Mouse (Mus musculus) neural tube, embryonic 15.5 days (tissue): Measurements from ENCODE around the gene Glipr1l3. TPM values are rescaled to one million over a fixed set of nuclear protein-coding genes. Genes with fewer than 3 reads are reported as not detected.
"Not testable (repeated sequence)": the region's sequence is repeated elsewhere in the genome, so short reads cannot be mapped to it uniquely, and the experiment has no call there.

ENCODE experiments used
- ATAC-seq: fragments of 200-750 bp; cut with Nextera tagmentation; 2 replicates; pipeline ENCODE4 v1.8.0; 2017; ENCODE audit warnings: mild to moderate bottlenecking, moderate TSS enrichment, moderate library complexity; ENCODE audit not compliant: low FRiP score
- H3K27ac ChIP-seq: fragments of 300-500 bp; sonication (generic); replicated peaks from 2 replicates; pipeline ENCODE4 v1.5.1; 2015; ENCODE audit warnings: mild to moderate bottlenecking, inconsistent platforms
- H3K27me3 ChIP-seq: fragments of 300-500 bp; sonication (generic); replicated peaks from 2 replicates; pipeline ENCODE4 v1.6.1; 2015; ENCODE audit warnings: inconsistent platforms
- H3K36me3 ChIP-seq: fragments of 300-500 bp; sonication (generic); 2 replicates; pipeline ENCODE4 v1.6.1; 2015; ENCODE audit warnings: inconsistent platforms
- H3K4me1 ChIP-seq: fragments of 300-500 bp; sonication (generic); 2 replicates; pipeline ENCODE4 v1.6.1; 2015; ENCODE audit warnings: inconsistent platforms
- H3K4me2 ChIP-seq: fragments of 300-500 bp; sonication (generic); 2 replicates; pipeline ENCODE4 v1.6.1; 2015; ENCODE audit warnings: inconsistent platforms, mild to moderate bottlenecking, moderate library complexity
- H3K4me3 ChIP-seq: fragments of 300-500 bp; sonication (generic); replicated peaks from 2 replicates; pipeline ENCODE4 v1.5.1; 2015; ENCODE audit warnings: mild to moderate bottlenecking, inconsistent platforms
- H3K9ac ChIP-seq: fragments of 300-500 bp; sonication (generic); replicated peaks from 2 replicates; pipeline ENCODE4 v1.6.1; 2015; ENCODE audit warnings: mild to moderate bottlenecking, inconsistent platforms
- H3K9me3 ChIP-seq: fragments of 300-500 bp; sonication (generic); replicated peaks from 2 replicates; pipeline ENCODE4 v1.6.1; 2016; ENCODE audit warnings: inconsistent platforms
- WGBS: fragments of 180-500 bp; shearing (Covaris S2); methylation state at CpG from one replicate; pipeline ENCODE4 v1.1.7; 2015; ENCODE audit warnings: mixed read lengths; 5-methylcytosine and 5-hydroxymethylcytosine counted together
- polyA plus RNA-seq: library from polyadenylated mRNA; unstranded; fragments of >200 nt; fragmentation: Nextera tagmentation; extraction: Ambion mirVana; gene quantifications from 2 replicates; pipeline ENCODE4 v1.2.1, GENCODE M21; 2015

Glipr1l3 gene
- polyA plus RNA-seq, 1 experiment from 2014 or later = 0.75 TPM

DNA sequence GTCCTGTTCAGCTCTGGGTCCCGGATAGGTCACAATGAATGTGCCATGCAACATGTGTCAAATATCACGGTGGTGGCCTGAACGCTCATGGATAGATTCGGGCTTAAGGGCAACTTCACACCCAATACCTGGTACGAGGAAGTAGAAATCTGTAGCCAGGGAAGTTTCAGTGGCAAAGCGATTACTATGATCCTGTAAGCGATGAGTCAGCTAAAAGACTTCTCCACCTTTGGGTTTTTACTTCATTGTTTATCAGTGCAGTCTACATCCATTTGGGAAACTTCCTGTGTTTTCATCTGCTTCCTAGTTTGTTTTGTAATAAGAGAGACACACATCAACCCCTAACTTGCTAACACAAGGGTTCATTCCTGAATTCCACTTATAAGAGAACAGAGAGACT lies 49.7 kb downstream of the Glipr1l3 start:
- H3K9ac ChIP-seq = no peak overlapping the region
- H3K27ac ChIP-seq = no peak overlapping the region
- H3K4me2 ChIP-seq = no peak overlapping the region
- H3K9me3 ChIP-seq = no peaks in the 10 kb centered on the region
- ATAC-seq = no peak
- H3K4me3 ChIP-seq = no peak overlapping the region
- 96% methylated on average over 7 of the region's 7 CpGs for WGBS
- H3K4me1 ChIP-seq = no peaks in the 10 kb centered on the region
- no peaks in the 10 kb centered on the region for H3K36me3 ChIP-seq
- no peaks in the 10 kb centered on the region for H3K27me3 ChIP-seq

DNA sequence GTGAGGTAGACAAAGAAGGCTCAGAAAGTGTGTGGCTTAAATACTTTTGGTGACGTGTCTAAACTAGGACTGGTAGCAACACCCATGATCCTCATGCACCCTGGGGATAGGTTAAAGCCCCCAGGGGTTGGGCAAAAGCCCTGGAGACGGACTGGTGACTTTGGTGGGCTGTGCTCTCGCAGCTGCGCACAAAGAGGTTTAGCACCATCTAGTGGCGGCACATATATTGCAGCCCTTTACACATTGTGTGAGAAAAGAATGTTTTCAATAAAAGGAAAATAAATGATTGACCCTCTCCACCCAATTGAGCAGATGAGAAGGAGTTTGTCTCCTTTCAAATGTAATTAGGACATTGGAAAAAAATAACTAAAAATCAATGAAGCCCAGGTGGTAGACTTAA lies 54.3 kb downstream of the Glipr1l3 start:
- ATAC-seq, H3K27me3 ChIP-seq: not testable (repeated sequence)
- WGBS = 5% methylated on average over 5 of the region's 5 CpGs

More for the DNA sequence above, 54.3 kb downstream of the Glipr1l3 start:
- not testable (repeated sequence) for H3K27ac ChIP-seq, H3K36me3 ChIP-seq, H3K9me3 ChIP-seq, H3K4me1 ChIP-seq, H3K9ac ChIP-seq, H3K4me3 ChIP-seq, H3K4me2 ChIP-seq

Other genes starting within 250 kb of the Glipr1l3 start
- 31.2 and 34.8 TPM in 2 replicates for gene Krr1, start 187.7 kb downstream of the Glipr1l3 start, polyA plus RNA-seq
- 1.4 and 3.9 TPM in 2 replicates for gene Glipr1, start 157.7 kb downstream of the Glipr1l3 start, polyA plus RNA-seq
- not detected in 2 replicates for gene Glipr1l1, start 100.1 kb downstream of the Glipr1l3 start, polyA plus RNA-seq
- not detected in 2 replicates for gene Glipr1l2, start 77.0 kb downstream of the Glipr1l3 start, polyA plus RNA-seq
- gene Caps2, start 3.3 kb upstream of the Glipr1l3 start, polyA plus RNA-seq = 0.54 and 0.58 TPM in 2 replicates
- 11.6 and 12.7 TPM in 2 replicates for gene Kcnc2, start 110.8 kb upstream of the Glipr1l3 start, polyA plus RNA-seq